Mouse (Mus musculus): ENCODE measurements around the gene Gm648. TPM values are rescaled to one million over a fixed set of nuclear protein-coding genes. Genes with fewer than 3 reads are reported as not detected.
A peak's percentile ranks its signal among the peaks of the same experiment; 100 is the strongest.
"Not testable (repeated sequence)": the region's sequence is repeated elsewhere in the genome, so short reads cannot be mapped to it uniquely, and the experiment has no call there.

Gene Gm648
- polyA plus RNA-seq, 1 experiment: not detected

DNA sequence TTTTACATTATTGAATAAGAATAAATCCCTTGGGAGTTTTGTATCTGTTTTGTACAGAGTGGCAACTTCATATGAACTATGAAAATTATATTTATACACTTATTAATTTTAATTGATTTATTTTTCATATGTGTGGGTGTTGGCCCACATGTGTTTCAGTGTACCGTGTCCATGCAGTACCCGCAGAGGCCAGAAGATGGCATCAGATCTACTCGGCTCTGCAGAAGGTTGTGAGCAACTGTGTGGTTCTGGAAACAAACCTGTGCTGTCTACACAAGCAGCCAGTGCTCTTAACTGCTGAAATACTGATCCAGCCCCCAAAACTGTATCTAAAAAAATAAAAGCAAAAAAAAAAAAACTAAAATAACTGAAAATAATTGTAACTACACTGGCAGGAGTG is 18.1 kb downstream of the Gm648 start:
- H3K4me3 ChIP-seq (ENCODE audit: low read depth, low read length): no peak overlapping the region
- TF ChIP-seq POLR2A (IDR thresholded peaks at IDR 0.05; ENCODE audit: low read depth, low read length) (no peak), CTCF (IDR thresholded peaks at IDR 0.05; ENCODE audit: extremely low read depth, insufficient read length, insufficient replicate concordance, low read depth, low read length) (peak; percentile 55; the same call in 1 of the 2 replicates)
- H3K27me3 ChIP-seq (ENCODE audit: control insufficient read depth, insufficient read depth, low read length): no peaks in the 10 kb centered on the region
- H3K27ac ChIP-seq (ENCODE audit: insufficient read depth, low read depth, low read length): no peak overlapping the region
- 4% methylated on average over 3 of the region's 3 CpGs for WGBS
- no peaks in the 10 kb centered on the region for H3K4me1 ChIP-seq (ENCODE audit: control insufficient read depth, insufficient read depth, insufficient read length, low read length)
- H3K36me3 ChIP-seq (ENCODE audit: control insufficient read depth, insufficient read depth, low read length): no peaks in the 10 kb centered on the region

DNA sequence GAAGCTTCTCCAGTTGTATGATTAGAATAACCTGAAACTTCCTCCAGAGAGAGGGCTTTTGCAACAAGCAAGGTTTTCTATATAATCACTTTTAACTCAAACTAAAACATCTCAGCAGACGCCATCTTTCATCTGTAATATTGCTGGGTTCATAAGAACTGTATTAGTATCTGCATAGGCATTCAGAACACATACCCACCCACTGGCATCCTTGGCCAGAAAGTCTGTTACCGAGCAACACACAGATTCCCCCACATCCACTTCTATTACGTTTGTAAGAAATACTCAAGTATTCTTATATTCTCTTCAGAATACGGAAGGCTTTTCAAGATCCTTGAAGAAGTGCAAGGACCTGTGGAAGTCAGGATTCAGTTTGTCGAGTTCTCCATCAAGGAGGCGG is 25.0 kb downstream of the Gm648 start, which contains the start of gene Gm10477:
TSS of gene Gm10477 (plus strand) at position 301 of the 400 bp plus-strand sequence.
- 85% methylated on average over 6 of the region's 6 CpGs for WGBS
- not testable (repeated sequence) for H3K4me3 ChIP-seq (ENCODE audit: low read depth, low read length); H3K4me1 ChIP-seq (ENCODE audit: control insufficient read depth, insufficient read depth, insufficient read length, low read length)

DNA sequence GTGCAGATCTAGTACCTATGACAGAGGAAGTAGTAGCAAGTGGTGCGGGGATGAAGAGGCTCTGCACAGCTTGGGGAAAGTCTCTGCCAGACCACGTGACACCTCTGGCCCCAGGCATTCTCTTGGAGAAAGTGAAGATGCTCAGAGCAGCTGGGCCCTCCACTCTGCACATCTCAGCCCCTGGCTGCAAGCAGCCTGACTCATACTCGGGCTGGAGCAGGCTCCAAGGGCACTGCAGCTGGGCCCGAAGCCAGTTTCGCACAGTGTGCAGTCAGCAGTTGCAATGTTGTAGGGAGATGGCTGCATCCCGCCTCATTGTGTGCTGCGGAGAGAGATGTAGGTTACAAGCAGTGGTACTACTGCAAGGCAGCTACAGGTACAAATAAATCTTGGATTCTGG is 52.2 kb downstream of the Gm648 start:
- no peaks in the 10 kb centered on the region for H3K27me3 ChIP-seq (ENCODE audit: control insufficient read depth, insufficient read depth, low read length)
- H3K4me1 ChIP-seq (ENCODE audit: control insufficient read depth, insufficient read depth, insufficient read length, low read length): no peaks in the 10 kb centered on the region
- 0 out of 2 replicates have a peak, but pooled peaks cover 1% of the 10 kb centered on the region for H3K36me3 ChIP-seq (ENCODE audit: control insufficient read depth, insufficient read depth, low read length)
- no peak for TF ChIP-seq CTCF (IDR thresholded peaks at IDR 0.05; ENCODE audit: extremely low read depth, insufficient read length, insufficient replicate concordance, low read depth, low read length)
- no peak for TF ChIP-seq POLR2A (IDR thresholded peaks at IDR 0.05; ENCODE audit: low read depth, low read length)
- H3K27ac ChIP-seq (ENCODE audit: insufficient read depth, low read depth, low read length): no peak overlapping the region
- 80% methylated on average over 7 of the region's 7 CpGs for WGBS
- H3K4me3 ChIP-seq (ENCODE audit: low read depth, low read length): no peak overlapping the region

More for the DNA sequence above, 25.0 kb downstream of the Gm648 start, which contains the start of gene Gm10477:
- H3K36me3 ChIP-seq (ENCODE audit: control insufficient read depth, insufficient read depth, low read length); H3K27ac ChIP-seq (ENCODE audit: insufficient read depth, low read depth, low read length); H3K27me3 ChIP-seq (ENCODE audit: control insufficient read depth, insufficient read depth, low read length): not testable (repeated sequence)

Other genes with a start within 250 kb of the Gm648 start
- gene Zfp449, start 203.2 kb downstream of the Gm648 start, polyA plus RNA-seq (2012; rRNA removed): 0.04 and 0.06 TPM in 2 replicates
- gene Smim10l2a, start 175.0 kb downstream of the Gm648 start, polyA plus RNA-seq (2012; rRNA removed): 0.34 and 0.90 TPM in 2 replicates
- not detected in 2 replicates for gene Gm2174, start 101.6 kb downstream of the Gm648 start, polyA plus RNA-seq (2012; rRNA removed)
- gene Ints6l, start 94.7 kb downstream of the Gm648 start, polyA plus RNA-seq (2012; rRNA removed): 1.8 and 2.1 TPM in 2 replicates
- gene Gm10477, start 24.9 kb downstream of the Gm648 start, polyA plus RNA-seq (2012; rRNA removed): not detected in 2 replicates
- 0.71 and 1.5 TPM in 2 replicates for gene Mmgt1, start 48.5 kb upstream of the Gm648 start, polyA plus RNA-seq (2012; rRNA removed)
- gene Slc9a6, start 60.2 kb upstream of the Gm648 start, polyA plus RNA-seq (2012; rRNA removed): 6.1 and 12.3 TPM in 2 replicates
- 63.3 and 119 TPM in 2 replicates for gene Fhl1, start 182.2 kb upstream of the Gm648 start, polyA plus RNA-seq (2012; rRNA removed)